Mouse (Mus musculus) MEL (cell line): ENCODE measurements around the gene Fkbp15.

Experiments used
- CHD2 ChIP-seq: IDR thresholded peaks from 2 replicates; pipeline ENCODE4 v1.6.1; 2011; ENCODE audit warnings: low read length, improper control_type of control experiment
- CTCF ChIP-seq, 3 experiments: IDR thresholded peaks in 2 of 3; conservative IDR thresholded peaks in 1 of 3; 2 replicates each; pipeline ENCODE4 v1.5.1; 2011 to 2012; ENCODE audit warnings: low read length in 3 of 3, low read depth in 2 of 3, mild to moderate bottlenecking in 2 of 3, improper control_type of control experiment in 1 of 3, inconsistent platforms in 1 of 3, mixed read lengths in 1 of 3, moderate library complexity in 1 of 3; ENCODE audit not compliant: control insufficient read depth in 1 of 3, insufficient read depth in 1 of 3, poor library complexity in 1 of 3, severe bottlenecking in 1 of 3
- E2F4 ChIP-seq: IDR thresholded peaks from 2 replicates; pipeline ENCODE4 v1.6.1; 2011; ENCODE audit warnings: low read depth, low read length, improper control_type of control experiment, borderline replicate concordance
- EP300 ChIP-seq, 2 experiments: IDR thresholded peaks; 2 replicates each; pipeline ENCODE4 v1.6.1; 2011; ENCODE audit warnings: improper control_type of control experiment in 2 of 2, low read length in 2 of 2, low read depth in 1 of 2, mild to moderate bottlenecking in 1 of 2
- MAZ ChIP-seq: IDR thresholded peaks from 2 replicates; pipeline ENCODE4 v1.6.1; 2012; ENCODE audit warnings: low read depth, mild to moderate bottlenecking, inconsistent platforms, low read length, improper control_type of control experiment
- NRF1 ChIP-seq: IDR thresholded peaks from 2 replicates; pipeline ENCODE4 v1.6.1; 2014; ENCODE audit warnings: low read depth, mild to moderate bottlenecking, inconsistent platforms, low read length, improper control_type of control experiment, moderate library complexity; ENCODE audit not compliant: poor library complexity, insufficient read depth, severe bottlenecking
- POLR2A ChIP-seq, 2 experiments: IDR thresholded peaks; 2 replicates each; pipeline ENCODE4 v1.6.1; 2011 to 2012; ENCODE audit warnings: low read length in 2 of 2, mild to moderate bottlenecking in 2 of 2, control low read depth in 1 of 2, improper control_type of control experiment in 1 of 2, low read depth in 1 of 2, moderate library complexity in 1 of 2; ENCODE audit not compliant: control insufficient read depth in 1 of 2, insufficient read depth in 1 of 2, poor library complexity in 1 of 2
- SIN3A ChIP-seq: IDR thresholded peaks from 2 replicates; pipeline ENCODE4 v1.6.1; 2012; ENCODE audit warnings: low read length, improper control_type of control experiment, inconsistent platforms

DNA sequence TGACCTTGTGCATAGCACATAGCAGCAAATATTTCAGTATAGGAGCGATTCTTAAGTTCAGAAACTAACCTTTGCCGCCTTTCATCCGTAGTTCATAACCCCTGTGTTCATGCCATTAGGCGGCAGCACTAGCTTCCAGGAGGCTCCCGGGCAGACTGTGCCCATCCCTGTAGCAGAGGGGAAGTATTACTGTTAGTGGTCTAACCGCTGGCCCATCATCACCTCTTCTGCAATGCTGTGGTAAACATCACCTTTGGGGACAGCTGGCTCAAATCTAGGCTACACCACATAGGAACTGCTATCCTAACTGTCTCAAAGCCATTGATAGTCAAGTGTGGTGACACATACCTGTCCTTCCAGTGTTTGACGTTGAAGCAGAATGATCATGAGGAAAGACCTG is 31.5 kb upstream of the Fkbp15 start:
- no peak for TF ChIP-seq EP300 (IDR thresholded peaks at IDR 0.05; ENCODE audit: low read depth in 1 of 2, low read length in 2 of 2)
- no peak for TF ChIP-seq CTCF (IDR thresholded peaks at IDR 0.05 in 2 of 3, conservative IDR thresholded peaks at IDR 0.05 in 1 of 3; ENCODE audit: control insufficient read depth in 1 of 3, insufficient read depth in 1 of 3, low read depth in 2 of 3, low read length in 3 of 3, poor library complexity in 1 of 3, severe bottlenecking in 1 of 3)
- no peak for TF ChIP-seq CHD2
- TF ChIP-seq POLR2A (IDR thresholded peaks at IDR 0.05; ENCODE audit: control insufficient read depth in 1 of 2, insufficient read depth in 1 of 2, low read depth in 1 of 2, low read length in 2 of 2, poor library complexity in 1 of 2) = no peak
- TF ChIP-seq NRF1 = no peak
- no peak for TF ChIP-seq E2F4
- TF ChIP-seq MAZ = no peak
- TF ChIP-seq SIN3A = no peak
